22 mouse cellular contexts compared by ENCODE assay signal in the genomic region with DNA sequence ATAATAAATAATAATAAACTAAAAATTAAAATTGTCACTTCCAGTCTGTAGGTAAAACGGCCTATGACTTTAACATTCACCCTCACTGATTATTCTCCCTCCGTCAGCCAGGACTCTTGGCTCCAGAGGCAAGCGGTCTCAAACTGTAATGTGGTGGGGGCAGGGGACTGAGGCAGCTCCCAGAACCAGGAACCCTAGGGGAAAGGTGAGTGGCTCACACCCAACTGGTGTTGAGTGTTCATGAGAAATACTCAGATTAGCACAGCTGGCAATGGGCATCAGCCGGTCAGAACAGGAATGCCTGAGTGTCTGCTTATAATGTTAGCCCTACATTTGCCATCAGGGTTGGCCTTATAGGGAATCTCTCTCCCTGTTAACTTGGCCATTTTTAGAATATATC.
"Had no signal": no experiment of that assay in that cellular context is flagged by ENCODE, and none has a peak within 500 bp of the region (broad histone marks: within the 10 kb centered on the region; RNA-seq: fewer than 3 reads in every experiment).

No protein-coding gene starts in this region.

- H3K36me3 ChIP-seq: limb, embryonic 12.5 days; limb, embryonic 15.5 days; midbrain, embryonic 12.5 days; midbrain, embryonic 15.5 days; neural tube, embryonic 12.5 days; neural tube, embryonic 15.5 days had no signal

- DNase-seq: kidney, postnatal 14 days; kidney, postnatal 4 days; left cerebral cortex, postnatal 4 days; liver, postnatal 0 days; lung, embryonic 14.5 days; right cerebral cortex, adult 18-20 months; right cerebral cortex, postnatal 14 days; right cerebral cortex, postnatal 4 days; thymus, adult 2 months; thymus, postnatal 14 days; thymus, postnatal 4 days had no signal

- H3K27me3 ChIP-seq: limb, embryonic 12.5 days; limb, embryonic 15.5 days; midbrain, embryonic 12.5 days; midbrain, embryonic 15.5 days; neural tube, embryonic 12.5 days; neural tube, embryonic 15.5 days had no signal

- H3K4me2 ChIP-seq: limb, embryonic 12.5 days; limb, embryonic 15.5 days; liver, embryonic 11.5 days; lung, embryonic 14.5 days; midbrain, embryonic 12.5 days; midbrain, embryonic 15.5 days; neural tube, embryonic 12.5 days; neural tube, embryonic 15.5 days had no signal

- ATAC-seq: liver, postnatal 0 days; lung, postnatal 0 days; midbrain, embryonic 15.5 days had no signal

- H3K9me3 ChIP-seq: limb, embryonic 12.5 days; limb, embryonic 15.5 days; midbrain, embryonic 12.5 days; midbrain, embryonic 15.5 days; neural tube, embryonic 12.5 days; neural tube, embryonic 15.5 days had no signal

- H3K4me3 ChIP-seq: limb, embryonic 12.5 days; limb, embryonic 15.5 days; midbrain, embryonic 12.5 days; midbrain, embryonic 15.5 days; neural tube, embryonic 12.5 days; neural tube, embryonic 15.5 days had no signal

- H3K4me1 ChIP-seq: limb, embryonic 12.5 days; limb, embryonic 15.5 days; midbrain, embryonic 12.5 days; midbrain, embryonic 15.5 days had no signal

- H3K27ac ChIP-seq: limb, embryonic 12.5 days; limb, embryonic 15.5 days; liver, embryonic 14.5 days; macrophage; midbrain, embryonic 12.5 days; midbrain, embryonic 15.5 days; neural tube, embryonic 12.5 days; neural tube, embryonic 15.5 days; stomach, postnatal 0 days had no signal

- H3K9ac ChIP-seq: limb, embryonic 12.5 days; limb, embryonic 15.5 days; liver, embryonic 14.5 days; liver, postnatal 0 days; lung, embryonic 14.5 days; midbrain, embryonic 12.5 days; midbrain, embryonic 15.5 days; neural tube, embryonic 12.5 days; neural tube, embryonic 15.5 days had no signal
